Mouse (Mus musculus) bone marrow macrophage, adult 2 months (primary cell): ENCODE measurements around the gene Iqcf4.

Experiments used
- CTCF ChIP-seq: IDR thresholded peaks from 2 replicates; pipeline ENCODE4 v1.5.1; 2012; ENCODE audit warnings: low read depth, mild to moderate bottlenecking, low read length, moderate library complexity
- POLR2A ChIP-seq: IDR thresholded peaks from 2 replicates; pipeline ENCODE4 v1.6.1; 2012; ENCODE audit warnings: mild to moderate bottlenecking, low read depth, low read length, borderline replicate concordance

- TF ChIP-seq POLR2A = no peak
- no peak for TF ChIP-seq CTCF
Observed at GRCm38 (mm10) chr9:106561531-106561930, 9.3 kb downstream of the Iqcf4 start, which contains the start of gene Iqcf3.
